Mouse (Mus musculus) heart, embryonic 13.5 days (tissue): ENCODE data around the gene Osgin1. TPM values are rescaled to one million over a fixed set of nuclear protein-coding genes. Genes with fewer than 3 reads are reported as not detected.
A peak's percentile ranks its signal among the peaks of the same experiment; 100 is the strongest.

ENCODE experiments used
- ATAC-seq: fragments of 200-750 bp; cut with Nextera tagmentation; 2 replicates; pipeline ENCODE4 v1.8.0; 2017; ENCODE audit warnings: moderate TSS enrichment; ENCODE audit not compliant: insufficient number of reproducible peaks, low FRiP score, low TSS enrichment; ENCODE audit errors: extremely low read depth
- H3K27ac ChIP-seq: fragments of 300-500 bp; sonication (generic); replicated peaks from 2 replicates; pipeline ENCODE4 v1.5.1; 2015; ENCODE audit warnings: moderate library complexity, mild to moderate bottlenecking, inconsistent platforms
- H3K27me3 ChIP-seq: fragments of 300-500 bp; sonication (generic); replicated peaks from 2 replicates; pipeline ENCODE4 v1.6.1; 2015; ENCODE audit warnings: mild to moderate bottlenecking, inconsistent platforms
- H3K36me3 ChIP-seq: fragments of 300-500 bp; sonication (generic); 2 replicates; pipeline ENCODE4 v1.6.1; 2015; ENCODE audit warnings: mild to moderate bottlenecking, inconsistent platforms
- H3K4me1 ChIP-seq: fragments of 300-500 bp; sonication (generic); 2 replicates; pipeline ENCODE4 v1.6.1; 2015; ENCODE audit warnings: inconsistent platforms
- H3K4me2 ChIP-seq: fragments of 300-500 bp; sonication (generic); 2 replicates; pipeline ENCODE4 v1.6.1; 2015; ENCODE audit warnings: inconsistent platforms, mild to moderate bottlenecking, moderate library complexity
- H3K4me3 ChIP-seq: fragments of 300-500 bp; sonication (generic); 2 replicates; pipeline ENCODE4 v1.5.1; 2015; ENCODE audit warnings: moderate library complexity, mild to moderate bottlenecking, inconsistent platforms
- H3K9ac ChIP-seq: fragments of 300-500 bp; sonication (generic); 2 replicates; pipeline ENCODE4 v1.6.1; 2015; ENCODE audit warnings: inconsistent platforms, mild to moderate bottlenecking, moderate library complexity
- H3K9me3 ChIP-seq: fragments of 300-500 bp; sonication (generic); 2 replicates; pipeline ENCODE4 v1.6.1; 2016; ENCODE audit warnings: inconsistent platforms
- WGBS: fragments of 180-500 bp; shearing (Covaris S2); methylation state at CpG from one replicate; pipeline ENCODE4 v1.1.7; 2015; ENCODE audit warnings: mixed read lengths; 5-methylcytosine and 5-hydroxymethylcytosine counted together
- polyA plus RNA-seq: library from polyadenylated mRNA; unstranded; fragments of >200 nt; fragmentation: Nextera tagmentation; extraction: Ambion mirVana; gene quantifications from 2 replicates; pipeline ENCODE4 v1.2.1, GENCODE M21; 2015

Osgin1 gene
- polyA plus RNA-seq, 1 experiment from 2014 or later, result 0.51 TPM

- H3K9ac ChIP-seq, result peak overlapping the region; percentile 84
- H3K4me2 ChIP-seq, result peak overlapping the region; percentile 97
- ATAC-seq, result no peak
- peaks cover 9% of the 10 kb centered on the region for H3K4me1 ChIP-seq
- no peaks in the 10 kb centered on the region for H3K9me3 ChIP-seq
- H3K36me3 ChIP-seq, result no peaks in the 10 kb centered on the region
- under 1% methylated on average over 76 of the region's 80 CpGs for WGBS
- H3K4me3 ChIP-seq, result peak overlapping the region; percentile 68
- peaks cover 90% of the 10 kb centered on the region for H3K27me3 ChIP-seq
- H3K27ac ChIP-seq, result no peak overlapping the region
Observed at GRCm38 (mm10) chr8:119446990-119447780, 13.3 kb downstream of the Osgin1 start.

- Histone ChIP-seq H3K4me3 (peak overlapping the region; percentile 68), H3K9ac (no peak overlapping the region), H3K4me2 (peak overlapping the region; percentile 97), H3K27ac (no peak overlapping the region), H3K9me3 (no peaks in the 10 kb centered on the region), H3K27me3 (peaks cover 90% of the 10 kb centered on the region), H3K36me3 (no peaks in the 10 kb centered on the region), H3K4me1 (peaks cover 9% of the 10 kb centered on the region)
- 3% methylated on average over 17 of the region's 17 CpGs for WGBS
- no peak for ATAC-seq
Observed at GRCm38 (mm10) chr8:119447781-119448170, 13.9 kb downstream of the Osgin1 start.

GRCm38 (mm10) chr8:119449627-119450026 lies 15.7 kb downstream of the Osgin1 start:
- ATAC-seq, result no peak
- no peak overlapping the region for H3K9ac ChIP-seq
- H3K27me3 ChIP-seq, result peaks cover 87% of the 10 kb centered on the region
- no peak overlapping the region for H3K4me2 ChIP-seq
- no peak overlapping the region for H3K4me3 ChIP-seq
- no peak overlapping the region for H3K27ac ChIP-seq
- H3K9me3 ChIP-seq, result no peaks in the 10 kb centered on the region
- 70% methylated on average over 12 of the region's 12 CpGs for WGBS
- H3K4me1 ChIP-seq, result peaks cover 9% of the 10 kb centered on the region
- no peaks in the 10 kb centered on the region for H3K36me3 ChIP-seq

GRCm38 (mm10) chr8:119451131-119451530 lies 17.2 kb downstream of the Osgin1 start:
- 87% methylated on average over 4 of the region's 4 CpGs for WGBS
- no peak overlapping the region for H3K27ac ChIP-seq
- peaks cover 74% of the 10 kb centered on the region for H3K27me3 ChIP-seq

GRCm38 (mm10) chr8:119452919-119453318 lies 19.0 kb downstream of the Osgin1 start:
- Histone ChIP-seq H3K9ac (no peak overlapping the region), H3K4me1 (peaks cover 19% of the 10 kb centered on the region), H3K27me3 (peaks cover 65% of the 10 kb centered on the region), H3K27ac (no peak overlapping the region), H3K9me3 (no peaks in the 10 kb centered on the region), H3K36me3 (no peaks in the 10 kb centered on the region), H3K4me3 (no peak overlapping the region), H3K4me2 (no peak overlapping the region)
- no peak for ATAC-seq
- WGBS, result 73% methylated on average over 5 of the region's 5 CpGs

More at GRCm38 (mm10) chr8:119451131-119451530, 17.2 kb downstream of the Osgin1 start:
- no peak overlapping the region for H3K9ac ChIP-seq
- peaks cover 20% of the 10 kb centered on the region for H3K4me1 ChIP-seq
- no peaks in the 10 kb centered on the region for H3K9me3 ChIP-seq
- no peak for ATAC-seq
- H3K36me3 ChIP-seq, result no peaks in the 10 kb centered on the region
- H3K4me2 ChIP-seq, result no peak overlapping the region
- no peak overlapping the region for H3K4me3 ChIP-seq

- Histone ChIP-seq H3K9me3 (no peaks in the 10 kb centered on the region), H3K27me3 (peaks cover 41% of the 10 kb centered on the region), H3K36me3 (no peaks in the 10 kb centered on the region), H3K9ac (no peak overlapping the region), H3K4me2 (no peak overlapping the region), H3K4me1 (peaks cover 27% of the 10 kb centered on the region), H3K4me3 (no peak overlapping the region), H3K27ac (no peak overlapping the region)
- no peak for ATAC-seq
- 67% methylated on average over 5 of the region's 5 CpGs for WGBS
Observed at GRCm38 (mm10) chr8:119456045-119456444, 22.1 kb downstream of the Osgin1 start.

GRCm38 (mm10) chr8:119459724-119460123 lies 25.8 kb downstream of the Osgin1 start:
- Histone ChIP-seq H3K4me1 (peaks cover 32% of the 10 kb centered on the region), H3K36me3 (no peaks in the 10 kb centered on the region), H3K4me2 (peak overlapping the region; percentile 54), H3K4me3 (0 out of 2 replicates have a peak overlapping the region, but pooled peaks have one; percentile 13), H3K27me3 (peaks cover 48% of the 10 kb centered on the region), H3K9me3 (no peaks in the 10 kb centered on the region), H3K27ac (no peak overlapping the region), H3K9ac (0 out of 2 replicates have a peak overlapping the region, but pooled peaks have one; percentile 17)
- WGBS, result 27% methylated on average over 16 of the region's 16 CpGs
- no peak for ATAC-seq

- no peak overlapping the region for H3K9ac ChIP-seq
- H3K27me3 ChIP-seq, result peaks cover 63% of the 10 kb centered on the region
- WGBS, result 74% methylated on average over 9 of the region's 9 CpGs
- H3K36me3 ChIP-seq, result no peaks in the 10 kb centered on the region
- H3K4me2 ChIP-seq, result no peak overlapping the region
- H3K4me1 ChIP-seq, result peaks cover 34% of the 10 kb centered on the region
- no peak overlapping the region for H3K27ac ChIP-seq
- H3K9me3 ChIP-seq, result no peaks in the 10 kb centered on the region
- H3K4me3 ChIP-seq, result no peak overlapping the region
- no peak for ATAC-seq
Observed at GRCm38 (mm10) chr8:119461356-119461755, 27.4 kb downstream of the Osgin1 start.

GRCm38 (mm10) chr8:119463709-119464108 lies 29.8 kb downstream of the Osgin1 start:
- Histone ChIP-seq H3K27ac (no peak overlapping the region), H3K9me3 (no peaks in the 10 kb centered on the region), H3K36me3 (no peaks in the 10 kb centered on the region), H3K4me3 (no peak overlapping the region), H3K9ac (no peak overlapping the region), H3K27me3 (peaks cover 72% of the 10 kb centered on the region), H3K4me2 (no peak overlapping the region), H3K4me1 (peaks cover 33% of the 10 kb centered on the region)
- WGBS, result 44% methylated on average over 7 of the region's 7 CpGs
- ATAC-seq, result no peak

GRCm38 (mm10) chr8:119466105-119466504 lies 32.2 kb downstream of the Osgin1 start:
- Histone ChIP-seq H3K36me3 (no peaks in the 10 kb centered on the region), H3K9ac (no peak overlapping the region), H3K27me3 (peaks cover 80% of the 10 kb centered on the region), H3K4me2 (peak overlapping the region; percentile 61), H3K4me1 (peaks cover 25% of the 10 kb centered on the region), H3K9me3 (no peaks in the 10 kb centered on the region), H3K27ac (no peak overlapping the region), H3K4me3 (peak overlapping the region; percentile 25; the same call in 1 of the 2 replicates)
- 1% methylated on average over 18 of the region's 18 CpGs for WGBS
- ATAC-seq, result peak; percentile 25; the same call in 1 of the 2 replicates

GRCm38 (mm10) chr8:119466794-119467193 lies 32.9 kb downstream of the Osgin1 start:
- Histone ChIP-seq H3K4me1 (peaks cover 25% of the 10 kb centered on the region), H3K9ac (no peak overlapping the region), H3K27me3 (peaks cover 75% of the 10 kb centered on the region), H3K4me3 (no peak overlapping the region), H3K36me3 (no peaks in the 10 kb centered on the region), H3K4me2 (no peak overlapping the region), H3K27ac (no peak overlapping the region), H3K9me3 (no peaks in the 10 kb centered on the region)
- no peak for ATAC-seq
- WGBS, result 67% methylated on average over 10 of the region's 10 CpGs

- no peak overlapping the region for H3K4me3 ChIP-seq
- H3K9ac ChIP-seq, result no peak overlapping the region
- 88% methylated on average over 8 of the region's 8 CpGs for WGBS
- no peak overlapping the region for H3K4me2 ChIP-seq
- no peak for ATAC-seq
- H3K9me3 ChIP-seq, result no peaks in the 10 kb centered on the region
- H3K27ac ChIP-seq, result no peak overlapping the region
- peaks cover 74% of the 10 kb centered on the region for H3K27me3 ChIP-seq
- H3K36me3 ChIP-seq, result no peaks in the 10 kb centered on the region
- peaks cover 25% of the 10 kb centered on the region for H3K4me1 ChIP-seq
Observed at GRCm38 (mm10) chr8:119468091-119468490, 34.2 kb downstream of the Osgin1 start.
